Mouse (Mus musculus) liver, adult 2 months (tissue): ENCODE measurements around the gene Rpa2.

Source experiments
- CTCF ChIP-seq: fragments of 200-500 bp; IDR thresholded peaks from 2 replicates; pipeline ENCODE4 v1.5.1; 2011; ENCODE audit warnings: low read depth, low read length, control low read depth
- POLR2A ChIP-seq: fragments of 200-500 bp; IDR thresholded peaks from 2 replicates; pipeline ENCODE4 v1.6.1; 2011; ENCODE audit warnings: low read length, control low read depth; ENCODE audit not compliant: insufficient read depth; ENCODE audit errors: extremely low read depth

DNA sequence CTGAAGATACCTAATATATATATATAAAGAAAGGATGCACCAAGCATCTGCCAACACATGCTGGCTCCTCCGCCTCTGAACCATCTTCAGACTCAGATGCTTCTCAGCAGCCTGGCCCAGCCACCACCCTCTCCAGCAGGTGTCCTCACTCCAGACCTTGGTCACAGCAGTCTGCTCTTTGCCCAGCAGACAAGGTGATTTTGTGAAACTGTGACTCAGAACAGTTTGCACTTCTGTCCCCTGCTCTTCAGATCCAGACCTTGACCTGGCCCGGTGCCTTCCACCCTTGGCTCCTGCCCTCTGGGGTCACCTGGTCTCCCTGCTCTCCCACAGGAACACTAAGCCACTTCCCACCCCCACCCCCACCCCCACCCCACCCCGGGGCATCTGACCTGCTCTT, 32.2 kb upstream of the Rpa2 start:
- TF ChIP-seq POLR2A (no peak), CTCF (peak; percentile 67)
